Mouse (Mus musculus) gastrocnemius, postnatal 14 days (tissue): ENCODE data around the gene Ubr4. TPM values are rescaled to one million over a fixed set of nuclear protein-coding genes. Genes with fewer than 3 reads are reported as not detected.
"Not testable (repeated sequence)": the region's sequence is repeated elsewhere in the genome, so short reads cannot be mapped to it uniquely, and the experiment has no call there.

ENCODE experiments used
- DNase-seq: peaks from one replicate; pipeline ENCODE4 v3.0.0; 2021; ENCODE audit warnings: mixed read lengths
- intact Hi-C: fragments of 180-260 bp; cut with DNase I; formaldehyde crosslinking; loops from one replicate; pipeline ENCODE4 v1.15.1; 2025; ENCODE audit warnings: low total_unique reads
- microRNA-seq, 2 experiments: library from miRNA; unstranded; fragments of <30 nt; microRNA quantifications; one replicate each; pipeline ENCODE4 v1.2.0; 2021
- total RNA-seq, 2 experiments: library from RNA; stranded (reverse); gene quantifications; 2 replicates each; pipeline ENCODE4 v1.2.3; 2021

Ubr4 gene
- total RNA-seq, 2 experiments from 2014 or later = 71.7 to 73.6 TPM

DNA sequence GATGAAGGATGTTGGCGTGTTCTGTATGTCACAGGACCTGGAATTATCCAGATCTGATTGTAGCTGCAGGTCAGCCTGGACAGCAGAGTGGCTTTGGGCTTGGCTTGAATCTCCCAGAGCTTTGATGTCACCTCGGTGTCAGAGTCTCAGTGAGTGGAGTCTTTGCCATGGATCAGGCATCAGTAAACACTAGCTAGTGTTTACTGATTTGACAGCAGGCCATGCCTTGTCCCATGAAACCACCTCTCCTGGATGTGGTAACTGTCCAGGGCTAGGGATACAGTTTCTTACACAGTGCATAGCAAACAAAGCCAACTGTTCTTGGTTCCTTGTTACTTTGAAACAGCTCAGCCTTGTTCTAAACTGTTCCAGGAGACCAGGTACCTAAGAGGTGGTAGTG lies 159.1 kb downstream of the Ubr4 start:
- DNase-seq = no peak
- intact Hi-C loops = no loop called here

DNA sequence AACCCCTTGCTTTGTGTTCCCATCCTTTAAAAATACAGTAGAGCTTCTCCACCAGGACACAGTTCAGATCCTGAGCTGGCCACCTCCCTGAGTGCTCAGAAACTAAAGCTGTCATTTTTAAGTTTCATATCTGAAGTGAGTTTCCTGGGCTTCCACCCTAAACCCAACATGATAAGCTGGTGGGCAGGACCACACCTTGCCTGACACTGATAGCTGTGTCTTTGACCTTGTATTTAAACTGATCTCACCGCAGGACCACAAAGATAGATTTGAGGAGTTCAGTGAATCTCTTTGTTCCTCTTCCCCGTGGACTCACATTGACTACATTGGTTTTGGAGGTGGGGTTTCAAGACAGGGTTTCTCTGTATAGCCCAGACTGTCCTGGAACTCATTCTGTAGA lies 160.6 kb downstream of the Ubr4 start:
- intact Hi-C loops = no loop called here
- no peak for DNase-seq

DNA sequence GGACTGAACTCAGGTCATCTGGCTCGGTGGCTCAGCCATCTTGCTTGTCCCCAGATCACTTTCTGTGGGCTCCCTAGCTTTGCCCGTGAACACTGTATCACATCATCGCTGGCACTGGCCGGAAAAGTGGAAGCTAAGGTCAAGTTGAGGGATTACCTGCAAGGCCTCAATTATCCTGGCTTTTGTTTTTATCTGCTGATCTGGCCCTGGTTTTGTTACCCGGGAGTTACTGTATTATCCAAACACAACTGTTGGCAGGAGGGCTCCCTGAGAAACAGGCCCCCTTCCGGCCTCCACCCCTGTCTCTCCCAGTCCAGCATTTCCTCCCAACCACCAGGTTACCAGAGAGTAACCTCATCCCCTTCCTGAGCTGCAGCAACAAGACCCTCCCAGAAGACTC lies 166.8 kb downstream of the Ubr4 start:
- DNase-seq = no peak
- intact Hi-C loops = no loop called here

DNA sequence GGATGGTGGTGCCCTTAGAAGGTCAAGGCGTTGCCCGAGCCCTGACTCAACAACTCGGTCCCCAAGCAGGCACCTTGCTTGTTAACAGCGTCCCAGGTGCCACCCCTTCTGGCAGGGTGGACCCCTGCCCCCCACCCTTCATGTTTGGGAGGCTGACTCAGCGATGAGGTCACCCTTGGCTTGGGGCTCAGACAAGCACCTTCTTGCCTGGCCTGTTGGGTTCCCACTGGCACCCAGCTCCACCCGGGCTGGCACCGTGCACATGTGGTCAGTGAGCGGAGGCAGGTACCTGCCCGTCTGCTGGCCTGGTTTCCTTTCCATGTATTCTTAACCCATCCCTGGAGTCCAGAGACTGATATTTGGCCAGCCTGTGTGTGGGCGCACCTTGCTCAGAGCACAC lies 169.5 kb downstream of the Ubr4 start:
- intact Hi-C loops = no loop called here
- no peak for DNase-seq

DNA sequence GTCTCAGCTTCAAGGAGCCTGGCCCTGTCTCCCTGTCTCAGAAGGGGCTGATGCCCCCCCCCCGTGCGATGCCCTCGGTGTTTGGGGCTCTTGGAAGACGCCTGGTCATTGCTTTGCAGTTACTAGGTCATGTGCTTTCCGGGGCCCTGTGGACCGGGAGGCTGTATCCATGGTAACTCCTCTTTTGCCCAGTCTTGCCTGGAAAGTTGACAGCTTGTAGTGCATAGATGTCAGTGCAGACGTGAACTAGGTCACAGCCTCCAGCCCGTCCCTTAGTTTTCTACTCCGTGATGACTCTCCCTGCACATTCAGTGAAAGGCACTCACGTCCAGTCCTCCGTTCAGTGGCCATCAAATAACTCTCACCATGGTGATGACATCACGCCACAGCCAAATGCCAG lies 174.1 kb downstream of the Ubr4 start:
- DNase-seq = no peak
- intact Hi-C loops = no loop called here

DNA sequence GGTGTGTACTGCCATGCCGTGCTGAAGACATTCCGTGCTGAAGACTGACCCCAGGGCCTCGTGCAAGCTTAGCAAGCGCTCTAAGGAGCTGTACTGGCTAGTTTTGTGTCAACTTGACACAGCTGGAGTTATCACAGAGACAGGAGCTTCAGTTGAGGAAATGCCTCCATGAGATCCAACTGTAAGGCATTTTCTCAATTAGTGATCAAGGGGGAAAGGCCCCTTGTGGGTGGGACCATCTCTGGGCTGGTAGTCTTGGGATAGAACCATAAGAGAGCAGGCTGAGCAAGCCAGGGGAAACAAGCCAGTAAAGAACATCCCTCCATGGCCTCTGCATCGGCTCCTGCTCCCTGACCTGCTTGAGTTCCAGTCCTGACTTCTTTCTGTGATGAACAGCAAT lies 177.8 kb downstream of the Ubr4 start, which contains the start of gene Iffo2:
Iffo2 (plus strand) TSS at position 301 of the 400 bp plus-strand sequence.
- DNase-seq, intact Hi-C loops: not testable (repeated sequence)

DNA sequence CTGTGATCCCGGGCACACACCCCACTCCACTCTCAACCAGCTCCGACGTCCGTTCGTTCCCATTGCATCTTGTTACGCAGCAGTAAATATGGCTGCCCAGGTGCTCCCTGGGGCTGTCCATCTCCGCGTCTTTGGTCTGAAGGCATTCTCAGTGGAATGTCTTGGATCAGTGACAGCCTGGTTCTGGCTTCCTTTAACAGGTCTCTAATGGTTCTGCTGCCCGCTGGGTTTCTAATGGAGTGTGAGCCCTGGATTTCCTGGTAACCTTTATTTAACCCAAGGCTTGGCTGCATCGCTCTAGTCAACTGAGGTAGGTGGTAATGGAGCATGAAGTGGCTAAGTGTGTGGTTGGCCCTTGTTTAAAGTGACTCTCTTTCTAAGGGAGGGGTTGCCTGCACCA lies 179.7 kb downstream of the Ubr4 start:
- intact Hi-C loops = no loop called here
- DNase-seq = no peak

DNA sequence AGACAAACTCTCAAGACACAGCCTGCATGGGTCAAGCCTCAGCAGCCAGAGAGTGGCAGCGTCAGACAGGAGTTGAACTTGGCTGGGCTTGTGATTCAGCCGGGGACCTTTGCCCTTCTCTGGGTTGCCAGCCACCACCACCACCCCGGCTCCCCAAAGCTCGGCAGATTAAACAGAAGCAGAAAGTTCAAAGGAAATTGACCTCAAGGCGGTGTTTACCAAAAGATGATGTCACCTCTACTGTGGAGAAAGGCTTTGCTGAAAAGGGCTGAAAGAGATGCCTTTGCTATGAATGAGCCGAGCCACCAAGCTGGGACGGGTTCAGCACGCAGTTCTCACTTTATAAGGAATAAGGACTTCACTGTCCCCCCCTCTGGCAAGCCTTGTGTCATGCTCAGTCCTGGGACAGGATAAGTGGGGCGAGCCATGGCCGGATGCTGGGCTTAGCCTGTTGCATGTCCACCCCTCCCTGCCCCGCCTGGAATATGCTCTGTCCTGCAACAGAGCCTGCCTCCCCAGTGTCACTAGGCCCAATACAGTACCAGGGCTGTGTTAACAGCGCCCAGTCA lies 182.8 kb downstream of the Ubr4 start:
- intact Hi-C loops = no loop called here
- DNase-seq = peak; percentile 33

DNA sequence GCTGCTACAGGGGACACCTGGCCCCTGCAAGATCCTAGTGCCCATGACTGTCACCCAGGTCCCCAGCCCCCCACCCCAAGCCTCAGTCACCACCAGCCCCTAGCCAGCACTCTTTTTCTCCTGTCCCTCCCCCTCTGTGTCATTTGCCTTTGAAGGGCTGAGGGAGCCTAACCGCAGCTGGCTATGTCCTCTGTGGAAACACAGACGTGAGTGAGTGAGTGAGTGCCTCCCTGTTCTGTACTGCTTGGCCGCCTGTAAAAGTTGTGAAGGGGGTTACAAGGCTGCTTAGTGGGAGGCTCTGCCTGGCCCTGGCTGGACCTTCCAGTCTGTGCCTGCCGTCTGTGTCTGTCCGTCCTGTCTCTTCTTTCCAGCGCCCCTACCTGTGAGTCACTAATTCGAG lies 183.3 kb downstream of the Ubr4 start:
- intact Hi-C loops = no loop called here
- DNase-seq = no peak

DNA sequence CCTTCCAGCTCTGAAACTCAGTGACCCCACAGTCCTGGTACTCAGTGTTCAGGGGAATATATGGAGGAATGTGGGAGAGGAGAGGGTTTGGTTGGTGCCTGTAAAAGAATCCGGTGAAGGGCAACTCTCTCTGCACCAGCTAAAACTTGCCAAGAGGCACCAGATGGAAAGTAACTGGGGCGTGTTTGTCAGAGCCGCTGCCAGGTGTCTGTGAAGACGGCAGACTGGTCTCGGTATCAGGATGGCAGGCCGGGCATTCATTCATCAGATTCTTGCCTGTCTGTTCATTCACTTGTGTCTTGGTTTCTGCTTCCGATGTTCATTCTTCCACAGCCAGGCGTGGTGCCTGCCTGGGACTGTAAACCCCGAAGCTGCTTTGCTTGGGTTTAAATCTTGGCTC lies 184.3 kb downstream of the Ubr4 start:
- no peak for DNase-seq
- intact Hi-C loops = no loop called here

Small RNA genes within 50 kb of the gene (microRNA-seq; reads per million reads assigned to microRNA genes)
- gene Gm24245 (0 reads per million in 2 experiments), gene Gm25732 (0 reads per million in 2 experiments)

Other genes starting within 250 kb of the Ubr4 start
- 100 to 1,000 TPM; 434 to 465 TPM for gene Minos1, start 221.5 kb upstream of the Ubr4 start, total RNA-seq
- gene Capzb, start 159.7 kb upstream of the Ubr4 start, total RNA-seq = 100 to 1,000 TPM; 590 to 617 TPM
- 1 to 10 TPM; 6.0 to 6.4 TPM for gene Pqlc2, start 41.9 kb upstream of the Ubr4 start, total RNA-seq
- 10 to 100 TPM; 34.2 to 37.4 TPM for gene Akr7a5, start 41.9 kb upstream of the Ubr4 start, total RNA-seq
- gene Mrto4, start within 50 bp of the Ubr4 start, total RNA-seq = 10 to 100 TPM; 32.3 to 43.5 TPM
- gene Emc1, start within 50 bp of the Ubr4 start, total RNA-seq = 10 to 100 TPM; 24.9 to 26.7 TPM
- 1 to 10 TPM; 3.9 to 4.9 TPM for gene Iffo2, start 177.9 kb downstream of the Ubr4 start, total RNA-seq